Mouse (Mus musculus) heart, adult 2 months (tissue): ENCODE measurements around the gene S100pbp. TPM values are rescaled to one million over a fixed set of nuclear protein-coding genes. Genes with fewer than 3 reads are reported as not detected.

Source experiments
- DNase-seq, 2 experiments: peaks; one replicate each; pipeline ENCODE4 v3.0.0; 2021
- H3K27ac ChIP-seq: fragments of 200-600 bp; 2 replicates; pipeline ENCODE4 v1.8.1; 2022
- H3K27me3 ChIP-seq: fragments of 200-500 bp; 2 replicates; pipeline ENCODE4 v1.6.1; 2012; ENCODE audit warnings: mild to moderate bottlenecking, low read length, inconsistent platforms, mixed read lengths; ENCODE audit not compliant: control insufficient read depth, insufficient read depth
- H3K36me3 ChIP-seq: fragments of 200-500 bp; 2 replicates; pipeline ENCODE4 v1.6.1; 2012; ENCODE audit warnings: low read length, inconsistent platforms; ENCODE audit not compliant: control insufficient read depth, insufficient read depth
- H3K4me1 ChIP-seq: fragments of 200-500 bp; 2 replicates; pipeline ENCODE4 v1.6.1; 2011; ENCODE audit warnings: low read length; ENCODE audit not compliant: control insufficient read depth, insufficient read depth
- H3K4me3 ChIP-seq: fragments of 200-600 bp; 2 replicates; pipeline ENCODE4 v1.8.1; 2022
- H3K79me2 ChIP-seq: fragments of 200-500 bp; replicated peaks from 2 replicates; pipeline ENCODE4 v1.6.1; 2012; ENCODE audit warnings: mild to moderate bottlenecking, inconsistent platforms, low read length, moderate library complexity, mixed read lengths; ENCODE audit not compliant: control insufficient read depth, insufficient read depth
- H3K9ac ChIP-seq: fragments of 200-500 bp; 2 replicates; pipeline ENCODE4 v1.6.1; 2012; ENCODE audit warnings: low read depth, mild to moderate bottlenecking, control low read depth, inconsistent platforms, low read length, mixed read lengths
- CTCF ChIP-seq: fragments of 200-600 bp; IDR thresholded peaks from 2 replicates; pipeline ENCODE4 v1.8.1; 2022; ENCODE audit warnings: antibody characterized with exemption, mild to moderate bottlenecking, moderate library complexity
- EP300 ChIP-seq: fragments of 200-500 bp; IDR thresholded peaks from 2 replicates; pipeline ENCODE4 v1.6.1; 2011; ENCODE audit warnings: low read depth, low read length, control low read depth; ENCODE audit not compliant: insufficient read depth
- POLR2A ChIP-seq: fragments of 200-500 bp; IDR thresholded peaks from 2 replicates; pipeline ENCODE4 v1.6.1; 2011; ENCODE audit warnings: mild to moderate bottlenecking, low read depth, low read length, control low read depth; ENCODE audit not compliant: insufficient read depth
- WGBS: fragments of 180-500 bp; shearing (Covaris S2); methylation state at CpG from one replicate; pipeline ENCODE4 v1.1.7; 2018; 5-methylcytosine and 5-hydroxymethylcytosine counted together
- intact Hi-C: fragments of 180-260 bp; cut with DNase I; formaldehyde crosslinking; loops from one replicate; pipeline ENCODE4 v1.15.1; 2025
- polyA plus RNA-seq: library from polyadenylated mRNA; depleted of rRNA; stranded (reverse); fragments of >200 nt; gene quantifications from 2 replicates; pipeline ENCODE4 v1.2.3, GENCODE M21; 2012
- total RNA-seq, 2 experiments: library from RNA; stranded (reverse); gene quantifications; 2 replicates each; pipeline ENCODE4 v1.2.3; 2021

S100pbp gene
- total and polyA plus RNA-seq, 3 experiments: 6.6 to 14.2 (median 10.2) TPM

GRCm38 (mm10) chr4:129235147-129235546, 45.6 kb upstream of the S100pbp start:
- no peak overlapping the region for H3K27ac ChIP-seq
- H3K27me3 ChIP-seq: no peaks in the 10 kb centered on the region
- no peak for DNase-seq
- no peaks in the 10 kb centered on the region for H3K79me2 ChIP-seq
- peaks cover 5% of the 10 kb centered on the region for H3K4me1 ChIP-seq
- H3K4me3 ChIP-seq: no peak overlapping the region
- intact Hi-C loops: no loop called here
- TF ChIP-seq CTCF (no peak), EP300 (no peak), POLR2A (no peak)
- H3K36me3 ChIP-seq: no peaks in the 10 kb centered on the region
- H3K9ac ChIP-seq: no peak overlapping the region
- WGBS: 65% methylated on average over 3 of the region's 3 CpGs

DNA sequence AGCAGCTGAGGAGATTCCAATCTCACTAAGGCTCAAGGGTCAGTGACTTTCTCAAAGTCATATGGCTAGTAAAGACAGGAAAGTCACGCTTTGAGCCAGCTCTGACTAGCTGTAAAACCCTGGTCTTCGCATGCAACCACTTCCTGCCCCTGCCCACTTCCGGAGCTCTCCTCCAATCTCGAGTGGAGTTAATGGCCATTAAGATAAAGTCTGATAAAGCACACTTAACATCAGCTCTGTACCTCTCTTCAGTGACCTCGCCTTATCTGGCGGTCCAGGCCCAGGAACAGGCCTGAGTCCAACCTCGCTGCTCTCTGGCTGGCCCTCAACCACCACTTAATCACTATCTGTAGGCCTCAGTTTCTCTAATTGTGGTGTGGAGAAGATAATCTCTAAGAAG, 45.0 kb upstream of the S100pbp start:
- Histone ChIP-seq H3K4me3 (no peak overlapping the region), H3K27me3 (no peaks in the 10 kb centered on the region), H3K27ac (no peak overlapping the region), H3K4me1 (peaks cover 5% of the 10 kb centered on the region), H3K36me3 (no peaks in the 10 kb centered on the region), H3K9ac (no peak overlapping the region), H3K79me2 (no peaks in the 10 kb centered on the region)
- no peak for TF ChIP-seq CTCF
- no peak for TF ChIP-seq POLR2A
- no peak for TF ChIP-seq EP300
- intact Hi-C loops: no loop called here
- no peak for DNase-seq
- WGBS: 23% methylated on average over 7 of the region's 7 CpGs

DNA sequence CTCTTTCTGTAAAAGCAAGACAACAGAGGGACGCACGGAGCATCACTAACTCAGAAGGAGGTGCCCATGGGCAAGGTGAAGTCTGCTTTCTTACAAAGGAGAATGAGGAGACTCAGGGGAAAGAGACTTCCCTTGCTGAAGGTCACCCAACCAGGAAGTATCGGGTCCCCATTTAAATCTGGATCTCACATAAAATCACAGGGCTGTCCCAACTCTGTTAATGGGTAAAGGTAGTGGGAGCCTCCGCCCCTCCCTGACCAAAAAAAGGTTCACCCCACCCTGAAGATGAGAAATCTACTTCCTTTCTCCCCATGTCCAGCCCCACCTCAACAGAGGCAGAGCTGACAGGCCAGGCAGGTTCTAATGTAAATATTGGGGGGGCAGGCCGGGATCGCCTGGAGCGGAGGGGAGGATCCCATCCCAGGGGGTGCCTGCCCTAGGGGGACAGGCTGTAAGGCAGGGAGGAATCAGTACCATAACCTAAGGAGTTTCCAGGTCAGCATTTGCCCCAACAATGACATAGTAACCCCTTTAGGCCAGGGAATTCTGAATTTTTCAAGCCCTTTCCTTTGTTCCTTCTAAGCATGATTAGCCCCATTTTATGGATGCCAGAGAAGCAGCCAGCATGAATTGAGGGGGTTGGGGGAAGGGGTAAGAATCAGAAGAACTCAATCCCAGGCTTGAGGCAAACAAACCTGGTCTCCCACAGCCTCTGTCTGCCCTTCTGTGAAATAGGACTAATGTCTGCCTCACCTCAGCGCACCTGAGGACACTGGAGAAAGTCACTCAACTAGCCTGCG, 43.2 kb upstream of the S100pbp start:
- H3K36me3 ChIP-seq: no peaks in the 10 kb centered on the region
- H3K27me3 ChIP-seq: no peaks in the 10 kb centered on the region
- 95% methylated on average over 9 of the region's 9 CpGs for WGBS
- no peak overlapping the region for H3K9ac ChIP-seq
- TF ChIP-seq EP300: no peak
- no peak for TF ChIP-seq POLR2A
- TF ChIP-seq CTCF: no peak
- no peaks in the 10 kb centered on the region for H3K79me2 ChIP-seq
- no peak for DNase-seq
- no peak overlapping the region for H3K4me3 ChIP-seq
- peaks cover 5% of the 10 kb centered on the region for H3K4me1 ChIP-seq
- H3K27ac ChIP-seq: no peak overlapping the region
- intact Hi-C loops: no loop called here

- peak in 1 of 2 experiments; percentile 35 for DNase-seq
- H3K27me3 ChIP-seq: no peaks in the 10 kb centered on the region
- peaks cover 5% of the 10 kb centered on the region for H3K4me1 ChIP-seq
- no peaks in the 10 kb centered on the region for H3K79me2 ChIP-seq
- 77% methylated on average over 12 of the region's 12 CpGs for WGBS
- no peak overlapping the region for H3K9ac ChIP-seq
- no peak for TF ChIP-seq POLR2A
- TF ChIP-seq EP300: no peak
- TF ChIP-seq CTCF: no peak
- no peak overlapping the region for H3K4me3 ChIP-seq
- intact Hi-C loops: no loop called here
- H3K27ac ChIP-seq: no peak overlapping the region
- no peaks in the 10 kb centered on the region for H3K36me3 ChIP-seq
Measured at GRCm38 (mm10) chr4:129231594-129232450, 42.3 kb upstream of the S100pbp start.

DNA sequence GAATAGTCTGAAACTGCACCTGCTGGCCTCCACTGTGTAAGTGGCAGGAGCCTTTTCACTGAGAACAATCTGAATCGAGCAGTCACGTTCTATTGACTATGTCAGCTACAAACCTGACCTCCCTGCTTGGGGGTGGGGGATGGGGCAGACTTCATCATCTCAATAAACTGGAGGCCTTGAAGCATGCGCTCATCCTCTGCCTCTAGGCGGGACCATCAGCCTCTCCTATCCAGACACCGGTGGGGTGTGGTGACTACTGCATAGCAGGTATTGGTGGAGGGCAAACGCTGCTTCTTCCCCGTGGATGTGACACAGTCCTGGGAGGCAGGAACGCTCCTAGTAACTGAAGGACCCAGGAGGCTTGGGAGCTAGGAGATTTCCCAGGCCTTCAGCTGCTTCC, 41.4 kb upstream of the S100pbp start:
- Histone ChIP-seq H3K4me3 (no peak overlapping the region), H3K9ac (no peak overlapping the region), H3K4me1 (peaks cover 5% of the 10 kb centered on the region), H3K36me3 (no peaks in the 10 kb centered on the region), H3K27ac (no peak overlapping the region), H3K27me3 (no peaks in the 10 kb centered on the region), H3K79me2 (no peaks in the 10 kb centered on the region)
- TF ChIP-seq CTCF (no peak), EP300 (no peak), POLR2A (no peak)
- 76% methylated on average over 8 of the region's 8 CpGs for WGBS
- intact Hi-C loops: no loop called here
- DNase-seq: no peak

DNA sequence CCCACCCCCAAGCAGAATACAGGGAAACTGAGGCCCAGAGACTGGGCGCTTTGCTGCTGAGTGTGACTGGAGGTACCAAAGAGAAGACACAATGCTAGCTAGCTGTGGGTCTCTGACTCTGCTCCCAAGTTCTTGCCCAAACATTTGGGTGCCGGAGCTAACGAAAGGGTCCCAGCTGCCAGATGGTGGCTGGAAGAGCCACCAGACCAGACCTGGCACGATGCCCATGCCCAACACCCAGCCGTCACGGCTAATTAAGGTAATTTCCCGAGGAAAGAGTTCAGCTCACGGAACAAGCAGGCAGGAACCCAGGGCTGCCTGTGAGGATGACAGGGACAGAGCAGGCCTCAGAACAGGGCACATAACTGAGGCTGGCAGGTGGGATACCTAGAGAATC, 38.5 kb upstream of the S100pbp start:
- Histone ChIP-seq H3K9ac (no peak overlapping the region), H3K4me3 (no peak overlapping the region), H3K27ac (no peak overlapping the region), H3K27me3 (peaks cover 6% of the 10 kb centered on the region), H3K4me1 (no peaks in the 10 kb centered on the region), H3K79me2 (no peaks in the 10 kb centered on the region), H3K36me3 (no peaks in the 10 kb centered on the region)
- TF ChIP-seq POLR2A (no peak), EP300 (no peak), CTCF (no peak)
- DNase-seq: no peak
- 41% methylated on average over 8 of the region's 8 CpGs for WGBS
- intact Hi-C loops: no loop called here
